Comparison of ENCODE assay signal across 14 mouse cellular contexts in genomic region chr6:25320291-25320844, GRCm38 (mm10).
"Had no signal": no experiment of that assay in that cellular context is flagged by ENCODE, and none has a peak within 500 bp of the region (broad histone marks: within the 10 kb centered on the region; RNA-seq: fewer than 3 reads in every experiment).

No protein-coding gene starts in this region.

- H3K36me3 ChIP-seq: intestine, embryonic 15.5 days; limb, embryonic 15.5 days; liver, embryonic 12.5 days had no signal

- DNase-seq: kidney, adult 18-20 months; kidney, postnatal 4 days; lung, embryonic 14.5 days; lung, postnatal 10 days; lung, postnatal 4 days; thymus, postnatal 36 days had no signal

- H3K9ac ChIP-seq: intestine, embryonic 15.5 days; limb, embryonic 15.5 days; liver, embryonic 12.5 days; lung, embryonic 14.5 days had no signal

- H3K27ac ChIP-seq: intestine, embryonic 15.5 days; kidney, postnatal 0 days; layer of hippocampus, adult 2 months; limb, embryonic 15.5 days; liver, embryonic 12.5 days had no signal

- H3K9me3 ChIP-seq: intestine, embryonic 15.5 days; limb, embryonic 15.5 days; liver, embryonic 12.5 days; megakaryocyte, embryonic 14.5 days had no signal

- H3K4me2 ChIP-seq: intestine, embryonic 15.5 days; limb, embryonic 15.5 days; liver, embryonic 12.5 days; lung, embryonic 14.5 days; midbrain, embryonic 11.5 days had no signal

- H3K4me1 ChIP-seq: intestine, embryonic 15.5 days; limb, embryonic 15.5 days; liver, embryonic 12.5 days; megakaryocyte, embryonic 14.5 days had no signal

- ATAC-seq: intestine, embryonic 15.5 days; liver, embryonic 12.5 days; midbrain, embryonic 16.5 days had no signal

- H3K4me3 ChIP-seq: intestine, embryonic 15.5 days; layer of hippocampus, adult 2 months; limb, embryonic 15.5 days; liver, embryonic 12.5 days; megakaryocyte, embryonic 14.5 days had no signal

- H3K27me3 ChIP-seq: intestine, embryonic 15.5 days; limb, embryonic 15.5 days; liver, embryonic 12.5 days; megakaryocyte, embryonic 14.5 days had no signal
